Mouse (Mus musculus): Measurements from ENCODE around the gene Macf1. TPM values are rescaled to one million over a fixed set of nuclear protein-coding genes. Genes with fewer than 3 reads are reported as not detected.
A peak's percentile ranks its signal among the peaks of the same experiment; 100 is the strongest.

Macf1 gene
- polyA plus RNA-seq, 1 experiment from 2014 or later = 67.3 TPM

DNA sequence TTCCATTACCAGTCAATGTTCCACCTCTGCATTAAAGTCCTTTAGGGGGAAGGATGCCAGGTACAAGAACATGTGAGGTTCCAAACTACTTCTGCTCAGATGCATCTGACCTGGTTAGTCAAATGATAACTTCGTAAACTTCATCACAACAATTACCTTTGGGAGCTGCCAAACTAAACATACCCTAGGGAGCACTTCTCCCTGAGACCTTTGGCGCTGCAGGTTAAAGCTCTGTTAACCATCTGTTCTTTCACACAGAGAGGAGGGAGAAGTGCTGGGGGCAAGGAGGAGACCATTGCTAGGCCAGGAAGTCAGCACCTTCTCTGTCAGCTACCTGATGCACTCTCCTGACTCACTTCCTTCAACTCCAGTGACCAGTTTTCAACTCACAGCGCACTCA is 96.5 kb downstream of the Macf1 start:
- 89% methylated on average over 3 of the region's 3 CpGs for WGBS
- no peak overlapping the region for H3K4me3 ChIP-seq

DNA sequence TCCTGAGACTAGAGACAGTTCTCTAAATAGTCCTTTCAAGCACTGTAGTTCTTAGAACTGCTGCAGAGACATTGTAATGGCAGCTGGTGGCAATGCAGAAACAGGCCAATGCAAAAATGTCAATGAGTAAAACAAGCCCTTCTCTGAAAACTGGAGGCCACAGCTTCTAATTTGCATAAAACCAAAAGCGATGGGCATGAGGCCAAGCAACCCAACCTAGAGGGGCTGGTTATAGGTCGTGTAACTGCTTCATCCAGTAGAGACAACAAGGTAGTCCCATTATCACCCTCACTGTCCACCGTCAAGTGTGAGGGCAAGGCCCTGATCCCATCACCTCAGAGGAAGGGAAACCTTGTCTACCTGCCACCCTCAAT is 99.5 kb downstream of the Macf1 start:
- Histone ChIP-seq H3K4me3 (no peak overlapping the region), H3K27me3 (no peaks in the 10 kb centered on the region), H3K9ac (no peak overlapping the region), H3K4me2 (no peak overlapping the region), H3K9me3 (no peaks in the 10 kb centered on the region), H3K27ac (peak overlapping the region; percentile 80), H3K4me1 (replicated peaks) (peaks cover 22% of the 10 kb centered on the region), H3K36me3 (no peaks in the 10 kb centered on the region)
- ATAC-seq (ENCODE audit: low FRiP score) = no peak
- WGBS = 41% methylated on average over 3 of the region's 3 CpGs

More for the DNA sequence above, 96.5 kb downstream of the Macf1 start:
- Histone ChIP-seq H3K9me3 (no peaks in the 10 kb centered on the region), H3K27ac (no peak overlapping the region), H3K27me3 (no peaks in the 10 kb centered on the region), H3K4me1 (replicated peaks) (peaks cover 41% of the 10 kb centered on the region), H3K4me2 (no peak overlapping the region), H3K9ac (no peak overlapping the region), H3K36me3 (no peaks in the 10 kb centered on the region)
- ATAC-seq (ENCODE audit: low FRiP score) = no peak

- H3K4me2 ChIP-seq = no peak overlapping the region
- H3K36me3 ChIP-seq = no peaks in the 10 kb centered on the region
- no peak overlapping the region for H3K9ac ChIP-seq
- H3K4me1 ChIP-seq (replicated peaks) = peaks cover 20% of the 10 kb centered on the region
- H3K27me3 ChIP-seq = no peaks in the 10 kb centered on the region
- no peaks in the 10 kb centered on the region for H3K9me3 ChIP-seq
- ATAC-seq (ENCODE audit: low FRiP score) = no peak
- peak overlapping the region; percentile 80 for H3K27ac ChIP-seq
- WGBS = 35% methylated on average over 8 of the region's 8 CpGs
- no peak overlapping the region for H3K4me3 ChIP-seq
Measured at GRCm38 (mm10) chr4:123584084-123584719, 100.0 kb downstream of the Macf1 start.

GRCm38 (mm10) chr4:123577469-123578088 is 106.6 kb downstream of the Macf1 start:
- no peak for ATAC-seq (ENCODE audit: low FRiP score)
- WGBS = 76% methylated on average over 2 of the region's 2 CpGs
- H3K9me3 ChIP-seq = no peaks in the 10 kb centered on the region
- no peaks in the 10 kb centered on the region for H3K27me3 ChIP-seq
- H3K36me3 ChIP-seq = no peaks in the 10 kb centered on the region
- H3K4me2 ChIP-seq = no peak overlapping the region
- H3K4me3 ChIP-seq = no peak overlapping the region
- H3K27ac ChIP-seq = no peak overlapping the region
- peaks cover 12% of the 10 kb centered on the region for H3K4me1 ChIP-seq (replicated peaks)
- H3K9ac ChIP-seq = no peak overlapping the region

GRCm38 (mm10) chr4:123572434-123573336 is 111.5 kb downstream of the Macf1 start:
- H3K9me3 ChIP-seq = no peaks in the 10 kb centered on the region
- 0 out of 2 replicates have a peak overlapping the region, but pooled peaks have one; percentile 7 for H3K4me3 ChIP-seq
- ATAC-seq (ENCODE audit: low FRiP score) = peak; percentile 43; the same call in 1 of the 2 replicates
- 4% methylated on average over 11 of the region's 11 CpGs for WGBS
- H3K4me1 ChIP-seq (replicated peaks) = peaks cover 25% of the 10 kb centered on the region
- no peaks in the 10 kb centered on the region for H3K27me3 ChIP-seq
- no peaks in the 10 kb centered on the region for H3K36me3 ChIP-seq
- peak overlapping the region; percentile 81 for H3K27ac ChIP-seq
- H3K9ac ChIP-seq = peak overlapping the region; percentile 60; the same call in 1 of the 2 replicates
- peak overlapping the region; percentile 34 for H3K4me2 ChIP-seq

GRCm38 (mm10) chr4:123571869-123572268 is 112.3 kb downstream of the Macf1 start:
- H3K4me2 ChIP-seq = no peak overlapping the region
- 10% methylated on average over 7 of the region's 7 CpGs for WGBS
- H3K4me3 ChIP-seq = no peak overlapping the region
- H3K27ac ChIP-seq = peak overlapping the region; percentile 42
- no peaks in the 10 kb centered on the region for H3K27me3 ChIP-seq
- ATAC-seq (ENCODE audit: low FRiP score) = no peak
- H3K4me1 ChIP-seq (replicated peaks) = peaks cover 25% of the 10 kb centered on the region
- H3K36me3 ChIP-seq = no peaks in the 10 kb centered on the region
- no peaks in the 10 kb centered on the region for H3K9me3 ChIP-seq
- H3K9ac ChIP-seq = no peak overlapping the region

DNA sequence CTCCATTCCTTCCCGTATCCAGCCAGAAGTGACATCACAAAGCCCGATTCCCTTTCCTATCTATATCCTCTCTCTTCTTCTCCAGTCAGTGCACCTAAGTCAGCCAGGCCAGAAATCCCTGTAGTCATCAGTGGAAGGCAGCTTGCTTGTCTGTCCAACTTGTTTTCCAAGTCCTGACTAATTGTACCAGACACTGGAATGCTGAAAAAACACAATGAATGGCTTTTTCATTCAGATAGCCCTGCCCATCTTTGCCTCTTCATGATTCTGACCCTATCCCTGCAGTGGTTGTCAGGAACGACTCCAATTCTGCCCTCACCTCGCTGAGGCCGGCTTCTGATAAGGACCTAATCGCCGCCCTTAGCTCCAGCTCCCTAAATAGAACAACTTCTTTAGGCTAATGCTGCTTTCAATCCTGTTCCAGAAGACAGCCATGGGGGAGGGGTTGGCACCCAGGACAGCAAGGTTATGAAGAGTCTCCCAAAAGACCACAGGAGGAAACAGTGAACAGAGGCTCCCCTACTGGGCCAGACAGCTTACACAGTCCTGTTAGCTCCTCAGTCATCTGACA is 118.8 kb downstream of the Macf1 start:
- H3K27ac ChIP-seq = 0 out of 2 replicates have a peak overlapping the region, but pooled peaks have one; percentile 10

DNA sequence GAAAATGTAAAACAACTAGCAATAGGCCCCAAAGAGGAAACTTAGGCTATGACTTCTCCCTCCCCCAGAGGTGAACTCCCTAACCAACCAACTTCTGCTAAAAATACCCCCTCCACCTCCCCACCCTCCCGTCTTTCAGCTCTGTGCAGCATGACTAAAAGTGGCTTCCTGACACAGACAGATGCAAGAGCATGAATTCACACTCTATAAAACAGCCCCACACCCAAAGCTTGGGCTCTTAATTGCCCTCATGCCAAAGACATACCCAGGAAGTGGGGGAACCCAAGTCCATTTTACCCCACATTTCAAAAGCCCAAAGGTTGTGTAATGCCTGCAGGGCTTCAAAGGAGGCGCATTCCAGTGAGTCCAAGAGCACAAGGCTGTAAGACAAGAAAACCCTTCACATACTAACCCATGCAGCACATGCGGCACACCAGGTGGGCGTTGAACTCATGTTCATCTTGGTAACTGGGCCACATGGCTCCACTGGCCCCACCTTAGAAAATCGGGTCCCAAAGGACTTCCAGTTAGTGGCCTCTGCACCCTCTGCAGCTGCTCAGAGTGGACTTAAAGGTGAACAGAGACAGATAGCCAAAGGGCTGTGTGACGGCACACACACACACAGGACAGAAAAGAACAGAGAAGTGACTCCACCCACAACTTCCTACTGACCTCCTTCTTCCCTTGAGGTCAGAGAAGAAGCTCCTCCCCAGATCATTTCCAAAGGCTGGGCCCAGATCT is 119.9 kb downstream of the Macf1 start:
- peaks cover 18% of the 10 kb centered on the region for H3K4me1 ChIP-seq (replicated peaks)
- no peak overlapping the region for H3K4me3 ChIP-seq
- no peak overlapping the region for H3K27ac ChIP-seq
- H3K4me2 ChIP-seq = no peak overlapping the region
- no peaks in the 10 kb centered on the region for H3K36me3 ChIP-seq
- no peaks in the 10 kb centered on the region for H3K9me3 ChIP-seq
- WGBS = 75% methylated on average over 6 of the region's 6 CpGs
- no peaks in the 10 kb centered on the region for H3K27me3 ChIP-seq
- no peak overlapping the region for H3K9ac ChIP-seq
- no peak for ATAC-seq (ENCODE audit: low FRiP score)

More for the DNA sequence above, 118.8 kb downstream of the Macf1 start:
- Histone ChIP-seq H3K4me3 (no peak overlapping the region), H3K27me3 (no peaks in the 10 kb centered on the region), H3K4me1 (replicated peaks) (peaks cover 18% of the 10 kb centered on the region), H3K9me3 (no peaks in the 10 kb centered on the region), H3K4me2 (no peak overlapping the region), H3K9ac (no peak overlapping the region), H3K36me3 (no peaks in the 10 kb centered on the region)
- no peak; the same call in 1 of the 2 replicates for ATAC-seq (ENCODE audit: low FRiP score)
- 46% methylated on average over 7 of the region's 7 CpGs for WGBS

DNA sequence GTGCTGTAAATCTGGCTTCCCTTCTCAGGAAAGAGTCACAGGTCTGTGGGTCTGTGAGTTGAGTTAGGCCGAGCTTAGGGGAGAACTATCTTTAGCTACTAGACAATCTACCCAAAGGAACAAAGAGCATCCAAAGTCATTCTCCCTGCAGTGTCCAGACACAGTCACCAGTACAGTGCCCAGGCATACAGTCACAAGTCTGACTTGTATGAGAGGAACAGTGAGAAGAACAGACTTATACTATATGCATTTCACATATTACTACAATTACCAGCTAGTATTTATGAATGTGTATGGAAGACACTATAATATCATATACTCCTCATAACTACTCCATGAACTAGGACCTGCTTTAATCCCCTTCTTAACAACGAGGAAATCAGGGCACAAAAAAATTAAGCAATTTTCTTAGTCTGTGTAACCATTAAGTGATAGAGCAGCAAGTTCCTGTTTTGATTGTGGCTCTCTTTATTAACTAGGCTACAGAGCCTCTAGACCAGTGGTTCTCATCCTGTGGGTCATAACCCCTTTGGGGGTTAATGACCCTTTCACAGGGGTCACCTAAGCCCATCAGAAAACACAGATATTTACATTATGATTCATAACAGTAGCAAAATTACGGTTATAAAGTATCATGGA is 121.9 kb downstream of the Macf1 start:
- no peaks in the 10 kb centered on the region for H3K27me3 ChIP-seq

GRCm38 (mm10) chr4:123560896-123561295 is 123.3 kb downstream of the Macf1 start:
- 94% methylated on average over 4 of the region's 4 CpGs for WGBS
- no peak for ATAC-seq (ENCODE audit: low FRiP score)
- Histone ChIP-seq H3K27ac (no peak overlapping the region), H3K4me3 (no peak overlapping the region), H3K9ac (no peak overlapping the region), H3K9me3 (no peaks in the 10 kb centered on the region), H3K4me2 (no peak overlapping the region), H3K36me3 (no peaks in the 10 kb centered on the region), H3K4me1 (replicated peaks) (peaks cover 18% of the 10 kb centered on the region), H3K27me3 (no peaks in the 10 kb centered on the region)

More for the DNA sequence above, 121.9 kb downstream of the Macf1 start:
- 90% methylated on average over 3 of the region's 3 CpGs for WGBS
- no peak for ATAC-seq (ENCODE audit: low FRiP score)
- Histone ChIP-seq H3K9ac (no peak overlapping the region), H3K4me1 (replicated peaks) (peaks cover 18% of the 10 kb centered on the region), H3K9me3 (no peaks in the 10 kb centered on the region), H3K36me3 (no peaks in the 10 kb centered on the region), H3K4me3 (no peak overlapping the region), H3K4me2 (no peak overlapping the region), H3K27ac (no peak overlapping the region)

GRCm38 (mm10) chr4:123558496-123558895 is 125.7 kb downstream of the Macf1 start:
- Histone ChIP-seq H3K9me3 (no peaks in the 10 kb centered on the region), H3K36me3 (no peaks in the 10 kb centered on the region), H3K9ac (no peak overlapping the region), H3K4me1 (replicated peaks) (no peaks in the 10 kb centered on the region), H3K4me3 (no peak overlapping the region), H3K4me2 (no peak overlapping the region), H3K27ac (no peak overlapping the region), H3K27me3 (no peaks in the 10 kb centered on the region)
- WGBS = 95% methylated on average over 2 of the region's 2 CpGs
- ATAC-seq (ENCODE audit: low FRiP score) = no peak

Data from hindbrain, embryonic 13.5 days (tissue).